Mouse (Mus musculus) MEL (cell line): ENCODE results near the gene Hilpda.

Source experiments
- CTCF ChIP-seq, 3 experiments: IDR thresholded peaks in 2 of 3; conservative IDR thresholded peaks in 1 of 3; 2 replicates each; pipeline ENCODE4 v1.5.1; 2011 to 2012; ENCODE audit warnings: low read length in 3 of 3, low read depth in 2 of 3, mild to moderate bottlenecking in 2 of 3, improper control_type of control experiment in 1 of 3, inconsistent platforms in 1 of 3, mixed read lengths in 1 of 3, moderate library complexity in 1 of 3; ENCODE audit not compliant: control insufficient read depth in 1 of 3, insufficient read depth in 1 of 3, poor library complexity in 1 of 3, severe bottlenecking in 1 of 3
- MAFK ChIP-seq: IDR thresholded peaks from 2 replicates; pipeline ENCODE4 v1.6.1; 2011; ENCODE audit warnings: low read depth, mild to moderate bottlenecking, low read length, improper control_type of control experiment, borderline replicate concordance
- MAX ChIP-seq: IDR thresholded peaks from 2 replicates; pipeline ENCODE4 v1.6.1; 2011; ENCODE audit warnings: low read length, improper control_type of control experiment
- POLR2A ChIP-seq, 2 experiments: IDR thresholded peaks; 2 replicates each; pipeline ENCODE4 v1.6.1; 2011 to 2012; ENCODE audit warnings: low read length in 2 of 2, mild to moderate bottlenecking in 2 of 2, control low read depth in 1 of 2, improper control_type of control experiment in 1 of 2, low read depth in 1 of 2, moderate library complexity in 1 of 2; ENCODE audit not compliant: control insufficient read depth in 1 of 2, insufficient read depth in 1 of 2, poor library complexity in 1 of 2
- SIN3A ChIP-seq: IDR thresholded peaks from 2 replicates; pipeline ENCODE4 v1.6.1; 2012; ENCODE audit warnings: low read length, improper control_type of control experiment, inconsistent platforms
- TCF12 ChIP-seq: IDR thresholded peaks from 2 replicates; pipeline ENCODE4 v1.6.1; 2014; ENCODE audit warnings: low read depth, mild to moderate bottlenecking, inconsistent platforms, low read length, improper control_type of control experiment, moderate library complexity

DNA sequence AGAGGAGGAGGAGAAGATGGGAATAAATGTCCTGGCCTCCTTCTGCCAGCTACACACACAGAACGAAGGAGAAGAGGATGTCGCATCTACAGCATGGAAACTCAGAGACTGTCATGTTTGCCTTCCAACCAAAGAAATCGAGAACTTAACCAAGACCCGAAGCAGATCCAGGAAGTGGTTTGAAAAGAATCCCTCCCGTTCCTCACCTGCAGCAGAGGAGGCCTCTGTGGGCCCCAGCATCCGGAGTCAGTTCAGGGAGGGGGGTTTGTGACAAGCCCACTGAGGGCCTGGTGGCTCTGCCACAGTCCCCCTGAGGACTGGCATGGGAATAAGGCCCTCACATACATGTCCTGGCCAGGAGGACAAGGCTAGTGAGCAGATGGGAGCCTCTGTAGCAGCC lies 40.0 kb upstream of the Hilpda start:
- TF ChIP-seq SIN3A (no peak), POLR2A (IDR thresholded peaks at IDR 0.05; ENCODE audit: control insufficient read depth in 1 of 2, insufficient read depth in 1 of 2, low read depth in 1 of 2, low read length in 2 of 2, poor library complexity in 1 of 2) (no peak), CTCF (IDR thresholded peaks at IDR 0.05 in 2 of 3, conservative IDR thresholded peaks at IDR 0.05 in 1 of 3; ENCODE audit: control insufficient read depth in 1 of 3, insufficient read depth in 1 of 3, low read depth in 2 of 3, low read length in 3 of 3, poor library complexity in 1 of 3, severe bottlenecking in 1 of 3) (no peak), TCF12 (no peak), MAFK (no peak), MAX (no peak)
